Mouse (Mus musculus) hindbrain, postnatal 0 days (tissue): ENCODE results near the gene Slpi. TPM values are rescaled to one million over a fixed set of nuclear protein-coding genes. Genes with fewer than 3 reads are reported as not detected.
"Not testable (repeated sequence)": the region's sequence is repeated elsewhere in the genome, so short reads cannot be mapped to it uniquely, and the experiment has no call there.

Source experiments
- ATAC-seq: fragments of 200-750 bp; cut with Nextera tagmentation; 2 replicates; pipeline ENCODE4 v1.8.0; 2017; ENCODE audit warnings: mild to moderate bottlenecking, moderate TSS enrichment, moderate library complexity
- DNase-seq: peaks from one replicate; pipeline ENCODE4 v3.0.0-alpha.2; 2015; ENCODE audit warnings: low spot score
- H3K27ac ChIP-seq: fragments of 300-500 bp; sonication (generic); 2 replicates; pipeline ENCODE4 v1.5.1; 2014; ENCODE audit warnings: mild to moderate bottlenecking
- H3K27me3 ChIP-seq: fragments of 300-500 bp; sonication (generic); 2 replicates; pipeline ENCODE4 v1.6.1; 2014; ENCODE audit warnings: low read length, mixed read lengths; ENCODE audit not compliant: insufficient read depth
- H3K36me3 ChIP-seq: fragments of 300-500 bp; sonication (generic); 2 replicates; pipeline ENCODE4 v1.6.1; 2014; ENCODE audit warnings: low read length, mixed read lengths; ENCODE audit not compliant: insufficient read depth
- H3K4me1 ChIP-seq: fragments of 300-500 bp; sonication (generic); 2 replicates; pipeline ENCODE4 v1.6.1; 2014; ENCODE audit warnings: antibody characterized with exemption, low read length, mixed read lengths; ENCODE audit not compliant: insufficient read depth
- H3K4me2 ChIP-seq: fragments of 300-500 bp; sonication (generic); 2 replicates; pipeline ENCODE4 v1.6.1; 2014; ENCODE audit warnings: low read depth, mild to moderate bottlenecking, low read length, moderate library complexity, mixed read lengths
- H3K4me3 ChIP-seq: fragments of 300-500 bp; sonication (generic); 2 replicates; pipeline ENCODE4 v1.5.1; 2014; ENCODE audit warnings: low read length
- H3K9ac ChIP-seq: fragments of 300-500 bp; sonication (generic); replicated peaks from 2 replicates; pipeline ENCODE4 v1.6.1; 2014; ENCODE audit warnings: mild to moderate bottlenecking, low read length, moderate library complexity, mixed read lengths
- H3K9me3 ChIP-seq: fragments of 300-500 bp; sonication (generic); 2 replicates; pipeline ENCODE4 v1.6.1; 2016; ENCODE audit warnings: low read length, mixed read lengths
- CTCF ChIP-seq: IDR thresholded peaks from 2 replicates; pipeline ENCODE4 v1.5.1; 2016; ENCODE audit warnings: antibody characterized with exemption, control low read depth, low read depth
- WGBS: fragments of 180-500 bp; shearing (Covaris S2); extraction: QIAGEN DNeasy Blood & Tissue Kit; methylation state at CpG from one replicate; pipeline ENCODE4 v1.1.7; 2014; 5-methylcytosine and 5-hydroxymethylcytosine counted together
- microRNA-seq, 2 experiments: library from miRNA; unstranded; fragments of <30 nt; microRNA quantifications; one replicate each; pipeline ENCODE4; 2016
- polyA plus RNA-seq: library from polyadenylated mRNA; unstranded; fragments of >200 nt; fragmentation: Nextera tagmentation; extraction: Ambion mirVana; gene quantifications from 2 replicates; pipeline ENCODE4 v1.2.1, GENCODE M21; 2015
- total RNA-seq: library from RNA; depleted of rRNA; stranded (reverse); fragments of >200 nt; gene quantifications from 2 replicates; pipeline ENCODE4 v1.2.3, GENCODE M21; 2014; rRNA removed

Slpi gene
- total and polyA plus RNA-seq, 2 experiments from 2014 or later: 0.40 TPM; not detected in 1

- H3K27ac ChIP-seq: no peak overlapping the region
- H3K4me2 ChIP-seq: no peak overlapping the region
- H3K9me3 ChIP-seq: no peaks in the 10 kb centered on the region
- no peaks in the 10 kb centered on the region for H3K4me1 ChIP-seq
- no peak overlapping the region for H3K9ac ChIP-seq
- H3K4me3 ChIP-seq: no peak overlapping the region
- no peaks in the 10 kb centered on the region for H3K27me3 ChIP-seq
- H3K36me3 ChIP-seq: no peaks in the 10 kb centered on the region
- no peak for TF ChIP-seq CTCF
- WGBS: 83% methylated on average over 6 of the region's 6 CpGs
- no peak for DNase-seq
- no peak for ATAC-seq
Observed at GRCm38 (mm10) chr2:164320983-164321382, 67.9 kb downstream of the Slpi start.

DNA sequence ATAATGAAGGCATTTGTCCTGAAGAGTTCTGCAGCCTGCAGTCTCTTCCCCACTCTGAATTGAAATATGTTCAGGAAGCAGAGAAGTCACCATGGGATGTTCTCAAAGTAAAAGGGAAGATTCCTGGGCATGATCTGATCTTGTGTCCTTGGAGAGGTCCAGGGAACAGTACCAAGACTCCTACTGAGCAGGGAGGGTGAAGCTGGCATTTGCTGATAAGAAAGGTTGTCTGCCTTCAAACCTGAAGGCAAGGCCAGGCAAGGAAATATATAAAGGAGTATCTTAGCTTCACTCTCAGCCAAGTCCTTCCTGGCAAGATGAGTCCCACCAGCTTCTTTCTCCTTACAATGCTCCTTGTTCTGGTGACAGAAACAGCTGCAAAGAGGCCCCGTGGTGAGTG lies 72.4 kb downstream of the Slpi start, which contains the start of gene Svs6:
TSS of gene Svs6 (plus strand) at position 301 of the 400 bp plus-strand sequence.
- not testable (repeated sequence) for H3K27me3 ChIP-seq, H3K9ac ChIP-seq, DNase-seq, H3K27ac ChIP-seq, H3K36me3 ChIP-seq, H3K9me3 ChIP-seq, ATAC-seq, H3K4me1 ChIP-seq, H3K4me3 ChIP-seq, H3K4me2 ChIP-seq
- 59% methylated on average over 1 of the region's 1 CpGs for WGBS

DNA sequence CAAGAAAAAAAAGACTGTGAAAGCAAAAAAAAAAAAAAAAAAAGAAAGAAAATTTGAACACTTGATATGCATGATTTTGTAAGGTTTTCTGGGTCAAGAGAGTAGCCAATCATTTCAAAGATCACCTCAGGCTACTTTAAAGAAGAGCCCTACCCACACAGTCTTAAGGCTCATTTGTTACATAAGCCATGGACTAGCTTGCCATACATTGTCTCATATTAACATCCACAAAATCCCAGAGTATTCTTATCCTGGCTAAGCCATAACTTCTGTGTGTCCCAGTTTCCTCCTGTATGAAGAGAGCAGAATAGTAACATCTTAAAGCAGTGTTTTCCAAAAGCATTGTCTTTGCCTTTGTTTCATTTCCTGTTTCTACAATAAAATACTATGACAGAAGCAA lies 73.4 kb downstream of the Slpi start:
- H3K4me3 ChIP-seq, H3K27me3 ChIP-seq, H3K4me1 ChIP-seq, H3K27ac ChIP-seq, H3K4me2 ChIP-seq, DNase-seq, H3K9me3 ChIP-seq, H3K36me3 ChIP-seq, ATAC-seq, H3K9ac ChIP-seq: not testable (repeated sequence)

- no peak for ATAC-seq
- 84% methylated on average over 5 of the region's 5 CpGs for WGBS
- no peak overlapping the region for H3K4me2 ChIP-seq
- no peaks in the 10 kb centered on the region for H3K27me3 ChIP-seq
- no peak overlapping the region for H3K27ac ChIP-seq
- no peak overlapping the region for H3K9ac ChIP-seq
- TF ChIP-seq CTCF: no peak
- H3K4me1 ChIP-seq: no peaks in the 10 kb centered on the region
- H3K36me3 ChIP-seq: no peaks in the 10 kb centered on the region
- no peak for DNase-seq
- H3K9me3 ChIP-seq: no peaks in the 10 kb centered on the region
- H3K4me3 ChIP-seq: no peak overlapping the region
Observed at GRCm38 (mm10) chr2:164312599-164312998, 76.3 kb downstream of the Slpi start.

Small RNA genes lying within 50 kb of the gene (microRNA-seq; reads per million reads assigned to microRNA genes)
- gene Mir7678: 0 reads per million in 2 experiments

Other genes with a start within 250 kb of the Slpi start
- 12.7 and 15.8 TPM in 2 replicates for gene Kcns1, start 218.0 kb downstream of the Slpi start, total RNA-seq
- gene Kcns1, start 218.0 kb downstream of the Slpi start, polyA plus RNA-seq: 3.0 and 3.3 TPM in 2 replicates
- not detected in 2 replicates for gene Wfdc5, start 206.4 kb downstream of the Slpi start, total RNA-seq
- not detected in 2 replicates for gene Wfdc5, start 206.4 kb downstream of the Slpi start, polyA plus RNA-seq
- gene Wfdc12, start 198.5 kb downstream of the Slpi start, total RNA-seq: not detected in 2 replicates
- not detected in 2 replicates for gene Wfdc12, start 198.5 kb downstream of the Slpi start, polyA plus RNA-seq
- gene Wfdc15a, start 189.0 kb downstream of the Slpi start, total RNA-seq: not detected in 2 replicates
- gene Wfdc15a, start 189.0 kb downstream of the Slpi start, polyA plus RNA-seq: not detected in 2 replicates
- not detected in 2 replicates for gene Wfdc15b, start 167.4 kb downstream of the Slpi start, total RNA-seq
- not detected in 2 replicates for gene Wfdc15b, start 167.4 kb downstream of the Slpi start, polyA plus RNA-seq
- gene Svs2, start 150.6 kb downstream of the Slpi start, total RNA-seq: not detected in 2 replicates
- not detected in 2 replicates for gene Svs2, start 150.6 kb downstream of the Slpi start, polyA plus RNA-seq
- not detected in 2 replicates for gene Svs3b, start 132.5 kb downstream of the Slpi start, total RNA-seq
- not detected in 2 replicates for gene Svs3b, start 132.5 kb downstream of the Slpi start, polyA plus RNA-seq
- gene Svs4, start 110.6 kb downstream of the Slpi start, total RNA-seq: not detected in 2 replicates
- gene Svs4, start 110.6 kb downstream of the Slpi start, polyA plus RNA-seq: not detected in 2 replicates
- gene Svs3a, start 99.8 kb downstream of the Slpi start, total RNA-seq: not detected in 2 replicates
- gene Svs3a, start 99.8 kb downstream of the Slpi start, polyA plus RNA-seq: not detected in 2 replicates
- gene Svs6, start 72.3 kb downstream of the Slpi start, total RNA-seq: not detected in 2 replicates
- gene Svs6, start 72.3 kb downstream of the Slpi start, polyA plus RNA-seq: not detected in 2 replicates
- not detected in 2 replicates for gene Svs5, start 56.4 kb downstream of the Slpi start, total RNA-seq
- gene Svs5, start 56.4 kb downstream of the Slpi start, polyA plus RNA-seq: not detected in 2 replicates
- gene Rbpjl, start 14.0 kb upstream of the Slpi start, total RNA-seq: 0.22 TPM in 1 of 2 replicates, not detected in the other
- gene Rbpjl, start 14.0 kb upstream of the Slpi start, polyA plus RNA-seq: 0.14 and 0.21 TPM in 2 replicates
- 4.9 and 8.2 TPM in 2 replicates for gene Matn4, start 16.1 kb upstream of the Slpi start, total RNA-seq
- 4.7 and 5.0 TPM in 2 replicates for gene Matn4, start 16.1 kb upstream of the Slpi start, polyA plus RNA-seq
- gene Sdc4, start 54.8 kb upstream of the Slpi start, total RNA-seq: 31.1 and 34.1 TPM in 2 replicates
- gene Sdc4, start 54.8 kb upstream of the Slpi start, polyA plus RNA-seq: 36.7 and 39.5 TPM in 2 replicates
- gene Sys1, start 67.9 kb upstream of the Slpi start, total RNA-seq: 165 and 315 TPM in 2 replicates
- gene Sys1, start 67.9 kb upstream of the Slpi start, polyA plus RNA-seq: 108 and 113 TPM in 2 replicates
- 34.4 and 36.9 TPM in 2 replicates for gene Gm20458, start 71.9 kb upstream of the Slpi start, total RNA-seq
- 9.6 and 10.8 TPM in 2 replicates for gene Gm20458, start 71.9 kb upstream of the Slpi start, polyA plus RNA-seq
- not detected in 2 replicates for gene Trp53tg5, start 84.6 kb upstream of the Slpi start, total RNA-seq
- gene Trp53tg5, start 84.6 kb upstream of the Slpi start, polyA plus RNA-seq: not detected in 2 replicates
- gene Dbndd2, start 97.0 kb upstream of the Slpi start, total RNA-seq: 29.5 and 30.9 TPM in 2 replicates
- 37.2 and 38.0 TPM in 2 replicates for gene Dbndd2, start 97.0 kb upstream of the Slpi start, polyA plus RNA-seq
- 118 and 134 TPM in 2 replicates for gene Pigt, start 108.4 kb upstream of the Slpi start, total RNA-seq
- 102 and 116 TPM in 2 replicates for gene Pigt, start 108.4 kb upstream of the Slpi start, polyA plus RNA-seq
- gene Wfdc2, start 173.3 kb upstream of the Slpi start, total RNA-seq: 1.5 and 2.7 TPM in 2 replicates
- gene Wfdc2, start 173.3 kb upstream of the Slpi start, polyA plus RNA-seq: 3.1 and 4.5 TPM in 2 replicates
- not detected in 2 replicates for gene Spint3, start 184.4 kb upstream of the Slpi start, total RNA-seq
- not detected in 2 replicates for gene Spint3, start 184.4 kb upstream of the Slpi start, polyA plus RNA-seq
- 0.31 TPM in 1 of 2 replicates, not detected in the other for gene Wfdc6a, start 196.4 kb upstream of the Slpi start, total RNA-seq
- gene Wfdc6a, start 196.4 kb upstream of the Slpi start, polyA plus RNA-seq: 0.19 and 0.77 TPM in 2 replicates
- not detected in 2 replicates for gene Eppin, start 204.5 kb upstream of the Slpi start, total RNA-seq
- gene Eppin, start 204.5 kb upstream of the Slpi start, polyA plus RNA-seq: not detected in 2 replicates
- not detected in 2 replicates for gene Wfdc6b, start 224.4 kb upstream of the Slpi start, total RNA-seq
- gene Wfdc6b, start 224.4 kb upstream of the Slpi start, polyA plus RNA-seq: not detected in 2 replicates
- gene Wfdc8, start 224.5 kb upstream of the Slpi start, total RNA-seq: not detected in 2 replicates
- gene Wfdc8, start 224.5 kb upstream of the Slpi start, polyA plus RNA-seq: not detected in 2 replicates
- not detected in 2 replicates for gene Wfdc16, start 249.7 kb upstream of the Slpi start, total RNA-seq
- gene Wfdc16, start 249.7 kb upstream of the Slpi start, polyA plus RNA-seq: not detected in 2 replicates